8 mouse cellular contexts compared by ENCODE assay signal in genomic region chr8:84201545-84202245, GRCm38 (mm10). TPM values are rescaled to one million over a fixed set of nuclear protein-coding genes. Genes with fewer than 3 reads are reported as not detected.
A peak's percentile ranks its signal among the peaks of the same experiment; 100 is the strongest.
DNase-seq lines count a peak whose midpoint lies in the region; ATAC-seq and TF ChIP-seq lines count a peak whose summit lies in the region.

No protein-coding gene starts in this region.

- peak overlapping the region; percentile 99 for H3K27ac ChIP-seq in left cerebral cortex, adult 2 months
- H3K27ac ChIP-seq in intestine, embryonic 15.5 days = peak overlapping the region; percentile 82
- peak overlapping the region; percentile 62 for H3K27ac ChIP-seq in liver, embryonic 15.5 days (replicated peaks)
- peak overlapping the region; percentile 89; the same call in 1 of the 2 replicates for H3K27ac ChIP-seq in neural tube, embryonic 13.5 days (replicated peaks)

- intact Hi-C loops in left cerebral cortex, adult 2 months (cut with DNase I) = no loop called here

- ATAC-seq in granulocyte monocyte progenitor cell, adult 5-6 weeks (replicated peaks; ENCODE audit: poor library complexity, severe bottlenecking) = peak; percentile 1
- no peak; the same call in 1 of the 2 replicates for ATAC-seq in intestine, embryonic 15.5 days
- no peak for ATAC-seq in liver, embryonic 15.5 days (ENCODE audit: insufficient read depth)
- no peak for ATAC-seq in neural tube, embryonic 13.5 days (ENCODE audit: low read depth)

- H3K4me2 ChIP-seq in intestine, embryonic 15.5 days (replicated peaks) = peak overlapping the region; percentile 94
- H3K4me2 ChIP-seq in liver, embryonic 15.5 days = peak overlapping the region; percentile 75
- peak overlapping the region; percentile 68 for H3K4me2 ChIP-seq in neural tube, embryonic 13.5 days

- H3K4me1 ChIP-seq in intestine, embryonic 15.5 days (replicated peaks) = peaks cover 60% of the 10 kb centered on the region
- H3K4me1 ChIP-seq in liver, embryonic 15.5 days (replicated peaks) = peaks cover 71% of the 10 kb centered on the region
- H3K4me1 ChIP-seq in neural tube, embryonic 13.5 days (replicated peaks) = peaks cover 73% of the 10 kb centered on the region

- no peak for DNase-seq in left cerebral cortex, adult 2 months (ENCODE audit: extremely low spot score in 1 of 2, low spot score in 2 of 2)
- no peak for DNase-seq in left cerebral cortex, adult 11 months (ENCODE audit: low spot score)
- DNase-seq in adrenal gland, postnatal 36 days = peak; percentile 91 to 93
- DNase-seq in embryo, embryonic 10 days (ENCODE audit: low spot score) = no peak

- no peak for TF ChIP-seq CTCF in left cerebral cortex, adult 2 months (IDR thresholded peaks at IDR 0.05)

- no peaks in the 10 kb centered on the region for H3K36me3 ChIP-seq in intestine, embryonic 15.5 days
- peaks cover 1% of the 10 kb centered on the region; the same call in 1 of the 2 replicates for H3K36me3 ChIP-seq in liver, embryonic 15.5 days (replicated peaks)
- H3K36me3 ChIP-seq in neural tube, embryonic 13.5 days = no peaks in the 10 kb centered on the region

- no peaks in the 10 kb centered on the region for H3K27me3 ChIP-seq in intestine, embryonic 15.5 days (replicated peaks)
- H3K27me3 ChIP-seq in liver, embryonic 15.5 days = peaks cover 50% of the 10 kb centered on the region
- H3K27me3 ChIP-seq in neural tube, embryonic 13.5 days = peaks cover 22% of the 10 kb centered on the region

- peak overlapping the region; percentile 73 for H3K9ac ChIP-seq in intestine, embryonic 15.5 days
- peak overlapping the region; percentile 59; the same call in 1 of the 2 replicates for H3K9ac ChIP-seq in liver, embryonic 15.5 days
- H3K9ac ChIP-seq in neural tube, embryonic 13.5 days = peak overlapping the region; percentile 65

- WGBS in intestine, embryonic 15.5 days = 41% methylated on average over 15 of the region's 15 CpGs
- WGBS in liver, embryonic 15.5 days (ENCODE audit: insufficient replicate concordance) = 21% methylated on average over 15 of the region's 15 CpGs
- 64% methylated on average over 15 of the region's 15 CpGs for WGBS in neural tube, embryonic 13.5 days

- H3K9me3 ChIP-seq in intestine, embryonic 15.5 days = no peaks in the 10 kb centered on the region
- H3K9me3 ChIP-seq in liver, embryonic 15.5 days (replicated peaks) = no peaks in the 10 kb centered on the region
- H3K9me3 ChIP-seq in neural tube, embryonic 13.5 days = no peaks in the 10 kb centered on the region

- peak overlapping the region; percentile 54 for H3K4me3 ChIP-seq in left cerebral cortex, adult 2 months
- peak overlapping the region; percentile 73 for H3K4me3 ChIP-seq in intestine, embryonic 15.5 days (replicated peaks)
- peak overlapping the region; percentile 62 for H3K4me3 ChIP-seq in liver, embryonic 15.5 days (replicated peaks)
- peak overlapping the region; percentile 44 for H3K4me3 ChIP-seq in neural tube, embryonic 13.5 days

RNA-seq across cellular contexts. Expression of gene Nanos3, which starts 16.7 kb away (rescaled TPM):
- total RNA-seq in left cerebral cortex, adult 2 months (2021) = 1 to 10 TPM; 2.0 to 3.0 TPM
- total RNA-seq in adrenal gland, postnatal 36 days (2021) = 1 to 10 TPM in 1 of 2 experiments, not detected in 1; 2.3 TPM
- 3.5 and 9.6 TPM in 2 replicates for total RNA-seq in granulocyte monocyte progenitor cell, adult 5-6 weeks (2014; fragmentation: Nextera tagmentation)
- total RNA-seq in granulocyte monocyte progenitor cell, adult 5-6 weeks (2017) = not detected in 2 replicates
- 2.5 and 2.9 TPM in 2 replicates for polyA plus RNA-seq in intestine, embryonic 15.5 days (2015; fragmentation: Nextera tagmentation; extraction: Ambion mirVana)
- polyA plus RNA-seq in liver, embryonic 15.5 days (2015; fragmentation: Nextera tagmentation; extraction: Ambion mirVana) = 0.31 TPM in 2 replicates
- 6.1 and 10.1 TPM in 2 replicates for polyA plus RNA-seq in neural tube, embryonic 13.5 days (2015; fragmentation: Nextera tagmentation; extraction: Ambion mirVana)

RNA-seq across cellular contexts. Expression of gene Zswim4, which starts 35.2 kb away (rescaled TPM):
- 10 to 100 TPM; 15.1 to 17.8 TPM for total RNA-seq in left cerebral cortex, adult 2 months (2021)
- total RNA-seq in adrenal gland, postnatal 36 days (2021) = 10 to 100 TPM; 40.1 to 47.6 TPM
- total RNA-seq in granulocyte monocyte progenitor cell, adult 5-6 weeks (2014; fragmentation: Nextera tagmentation) = 4.6 and 8.1 TPM in 2 replicates
- 4.5 and 4.8 TPM in 2 replicates for total RNA-seq in granulocyte monocyte progenitor cell, adult 5-6 weeks (2017)
- 9.0 TPM in 2 replicates for polyA plus RNA-seq in intestine, embryonic 15.5 days (2015; fragmentation: Nextera tagmentation; extraction: Ambion mirVana)
- polyA plus RNA-seq in liver, embryonic 15.5 days (2015; fragmentation: Nextera tagmentation; extraction: Ambion mirVana) = 2.0 and 2.5 TPM in 2 replicates
- 32.9 and 34.7 TPM in 2 replicates for polyA plus RNA-seq in neural tube, embryonic 13.5 days (2015; fragmentation: Nextera tagmentation; extraction: Ambion mirVana)

RNA-seq across cellular contexts. Expression of gene D8Ertd738e, which starts 47.8 kb away (rescaled TPM):
- total RNA-seq in left cerebral cortex, adult 2 months (2021) = 100 to 1,000 TPM; 124 to 140 TPM
- total RNA-seq in adrenal gland, postnatal 36 days (2021) = 100 to 1,000 TPM; 267 to 283 TPM
- total RNA-seq in granulocyte monocyte progenitor cell, adult 5-6 weeks (2014; fragmentation: Nextera tagmentation) = 145 and 151 TPM in 2 replicates
- 66.2 and 88.3 TPM in 2 replicates for total RNA-seq in granulocyte monocyte progenitor cell, adult 5-6 weeks (2017)
- 292 and 312 TPM in 2 replicates for polyA plus RNA-seq in intestine, embryonic 15.5 days (2015; fragmentation: Nextera tagmentation; extraction: Ambion mirVana)
- polyA plus RNA-seq in liver, embryonic 15.5 days (2015; fragmentation: Nextera tagmentation; extraction: Ambion mirVana) = 176 and 183 TPM in 2 replicates
- polyA plus RNA-seq in neural tube, embryonic 13.5 days (2015; fragmentation: Nextera tagmentation; extraction: Ambion mirVana) = 255 and 273 TPM in 2 replicates

RNA-seq across cellular contexts. Expression of gene 4930432K21Rik, which starts 53.9 kb away (rescaled TPM):
- 1 to 10 TPM; 2.0 to 2.8 TPM for total RNA-seq in left cerebral cortex, adult 2 months (2021)
- total RNA-seq in adrenal gland, postnatal 36 days (2021) = under 1 TPM; 0.46 to 0.76 TPM
- total RNA-seq in granulocyte monocyte progenitor cell, adult 5-6 weeks (2014; fragmentation: Nextera tagmentation) = 1.2 TPM in 1 of 2 replicates, not detected in the other
- total RNA-seq in granulocyte monocyte progenitor cell, adult 5-6 weeks (2017) = 1.2 and 1.8 TPM in 2 replicates
- polyA plus RNA-seq in intestine, embryonic 15.5 days (2015; fragmentation: Nextera tagmentation; extraction: Ambion mirVana) = 0.65 and 0.93 TPM in 2 replicates
- 0.25 and 0.41 TPM in 2 replicates for polyA plus RNA-seq in liver, embryonic 15.5 days (2015; fragmentation: Nextera tagmentation; extraction: Ambion mirVana)
- 1.4 and 1.6 TPM in 2 replicates for polyA plus RNA-seq in neural tube, embryonic 13.5 days (2015; fragmentation: Nextera tagmentation; extraction: Ambion mirVana)

RNA-seq across cellular contexts. Expression of gene Cc2d1a, which starts 54.0 kb away (rescaled TPM):
- 10 to 100 TPM; 49.9 to 52.2 TPM for total RNA-seq in left cerebral cortex, adult 2 months (2021)
- total RNA-seq in adrenal gland, postnatal 36 days (2021) = 10 to 100 TPM; 22.6 to 33.9 TPM
- total RNA-seq in granulocyte monocyte progenitor cell, adult 5-6 weeks (2014; fragmentation: Nextera tagmentation) = 11.8 and 13.5 TPM in 2 replicates
- 4.2 and 9.0 TPM in 2 replicates for total RNA-seq in granulocyte monocyte progenitor cell, adult 5-6 weeks (2017)
- 20.7 and 21.7 TPM in 2 replicates for polyA plus RNA-seq in intestine, embryonic 15.5 days (2015; fragmentation: Nextera tagmentation; extraction: Ambion mirVana)
- polyA plus RNA-seq in liver, embryonic 15.5 days (2015; fragmentation: Nextera tagmentation; extraction: Ambion mirVana) = 5.4 and 5.5 TPM in 2 replicates
- polyA plus RNA-seq in neural tube, embryonic 13.5 days (2015; fragmentation: Nextera tagmentation; extraction: Ambion mirVana) = 24.3 and 25.6 TPM in 2 replicates

Comparison
In these comparisons a context has a peak if more than half of its experiments do, and no peak if none do; other contexts are left out.
1. DNase-seq: peak in adrenal gland, postnatal 36 days (2 of 2); none in left cerebral cortex, adult 2 months (0 of 2), left cerebral cortex, adult 11 months (single experiment) and embryo, embryonic 10 days (single experiment).
2. Peak in every context shown above with its lines, with median percentiles within 50 percentile points of each other: H3K27ac ChIP-seq, H3K4me3 ChIP-seq, H3K4me2 ChIP-seq and H3K9ac ChIP-seq.